Mouse (Mus musculus): ENCODE measurements around the gene Tbc1d22a. TPM values are rescaled to one million over a fixed set of nuclear protein-coding genes. Genes with fewer than 3 reads are reported as not detected.

Gene Tbc1d22a
- polyA plus RNA-seq, 1 experiment from 2014 or later, result 8.7 TPM

DNA sequence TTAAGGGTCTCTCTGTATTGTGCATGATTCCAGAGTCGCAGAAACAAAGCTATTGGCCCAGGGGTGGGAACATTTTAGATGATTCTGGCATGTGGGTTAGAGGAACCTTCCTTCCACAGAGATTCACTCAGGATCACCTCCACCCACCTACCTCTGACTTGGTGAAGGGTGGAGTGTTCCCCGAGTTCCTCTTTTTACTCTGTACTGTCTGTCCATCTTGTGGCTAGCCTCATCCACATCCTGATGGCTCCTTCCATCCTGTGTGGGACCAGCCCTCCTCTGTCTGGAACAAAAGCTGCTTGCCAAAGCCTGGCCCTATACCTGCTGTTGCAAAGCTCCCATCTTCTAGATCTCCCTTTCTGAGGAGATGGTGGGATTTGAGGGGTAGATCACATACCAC is 71.0 kb downstream of the Tbc1d22a start:
- no peaks in the 10 kb centered on the region for H3K27me3 ChIP-seq (ENCODE audit: control insufficient read depth, insufficient read depth, low read length)
- H3K27ac ChIP-seq (replicated peaks), result no peak overlapping the region
- no peak overlapping the region for H3K4me2 ChIP-seq (replicated peaks; ENCODE audit: low read depth)
- ATAC-seq (ENCODE audit: low FRiP score, low TSS enrichment) (no peak), DNase-seq (ENCODE audit: low spot score) (no peak)
- no peak overlapping the region for H3K4me3 ChIP-seq (ENCODE audit: low read depth, low read length)
- no peaks in the 10 kb centered on the region for H3K36me3 ChIP-seq (ENCODE audit: control insufficient read depth, insufficient read depth, low read length)
- H3K4me1 ChIP-seq (replicated peaks; ENCODE audit: control insufficient read depth, insufficient read depth), result peaks cover 4% of the 10 kb centered on the region; the same call in 1 of the 2 replicates
- no peak for TF ChIP-seq EP300 (optimal IDR thresholded peaks at IDR 0.05)
- H3K9ac ChIP-seq (ENCODE audit: low read length), result no peak overlapping the region
- H3K9me3 ChIP-seq (ENCODE audit: control insufficient read depth, low read length), result no peaks in the 10 kb centered on the region
- WGBS, result 95% methylated on average over 2 of the region's 2 CpGs

- H3K9ac ChIP-seq (ENCODE audit: low read length), result no peak overlapping the region
- ATAC-seq (ENCODE audit: low FRiP score, low TSS enrichment) (no peak), DNase-seq (ENCODE audit: low spot score) (no peak)
- H3K36me3 ChIP-seq (ENCODE audit: control insufficient read depth, insufficient read depth, low read length), result no peaks in the 10 kb centered on the region
- 48% methylated on average over 3 of the region's 3 CpGs for WGBS
- TF ChIP-seq EP300 (optimal IDR thresholded peaks at IDR 0.05), result no peak
- TF ChIP-seq CTCF (IDR thresholded peaks at IDR 0.05; ENCODE audit: low read depth), result no peak
- no peak overlapping the region for H3K4me3 ChIP-seq (ENCODE audit: low read depth, low read length)
- H3K4me1 ChIP-seq (replicated peaks; ENCODE audit: control insufficient read depth, insufficient read depth), result peaks cover 4% of the 10 kb centered on the region; the same call in 1 of the 2 replicates
- no peaks in the 10 kb centered on the region for H3K27me3 ChIP-seq (ENCODE audit: control insufficient read depth, insufficient read depth, low read length)
- H3K27ac ChIP-seq (replicated peaks), result no peak overlapping the region
- no peak overlapping the region for H3K4me2 ChIP-seq (replicated peaks; ENCODE audit: low read depth)
- no peaks in the 10 kb centered on the region for H3K9me3 ChIP-seq (ENCODE audit: control insufficient read depth, low read length)
These were observed 75.8 kb downstream of the Tbc1d22a start for GRCm38 (mm10) chr15:86290074-86290473.

DNA sequence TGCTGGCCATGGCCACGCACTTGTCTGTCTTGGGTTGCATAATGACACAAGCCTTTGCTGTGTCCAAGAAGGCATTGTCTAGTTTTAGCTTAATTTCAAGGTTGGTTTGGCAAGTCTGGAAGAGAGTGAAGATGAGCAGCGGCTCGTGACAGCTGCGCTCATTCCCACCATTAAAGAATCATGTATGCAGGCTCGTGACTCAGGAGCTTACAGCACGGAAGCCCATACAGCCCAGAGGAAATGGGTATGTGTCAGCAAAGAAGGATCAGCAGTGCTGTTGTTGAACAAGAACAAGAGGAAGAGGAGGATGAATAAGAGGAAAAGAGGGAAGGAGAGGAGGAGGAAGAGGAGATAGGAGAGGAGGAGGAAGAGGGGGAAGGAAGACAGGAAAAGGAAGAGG is 78.0 kb downstream of the Tbc1d22a start:
- DNase-seq (ENCODE audit: low spot score), result no peak
- Histone ChIP-seq H3K27ac (replicated peaks) (no peak overlapping the region), H3K9ac (ENCODE audit: low read length) (no peak overlapping the region), H3K4me1 (replicated peaks; ENCODE audit: control insufficient read depth, insufficient read depth) (peaks cover 4% of the 10 kb centered on the region; the same call in 1 of the 2 replicates), H3K9me3 (ENCODE audit: control insufficient read depth, low read length) (no peaks in the 10 kb centered on the region), H3K27me3 (ENCODE audit: control insufficient read depth, insufficient read depth, low read length) (no peaks in the 10 kb centered on the region), H3K36me3 (ENCODE audit: control insufficient read depth, insufficient read depth, low read length) (no peaks in the 10 kb centered on the region), H3K4me2 (replicated peaks; ENCODE audit: low read depth) (no peak overlapping the region), H3K4me3 (ENCODE audit: low read depth, low read length) (no peak overlapping the region)
- TF ChIP-seq EP300 (optimal IDR thresholded peaks at IDR 0.05), result no peak
- no peak for TF ChIP-seq CTCF (IDR thresholded peaks at IDR 0.05; ENCODE audit: low read depth)
- WGBS, result 93% methylated on average over 6 of the region's 6 CpGs
- no peak for ATAC-seq (ENCODE audit: low FRiP score, low TSS enrichment)

- H3K9me3 ChIP-seq (ENCODE audit: control insufficient read depth, low read length), result no peaks in the 10 kb centered on the region
- no peak overlapping the region for H3K27ac ChIP-seq (replicated peaks)
- WGBS, result 90% methylated on average over 3 of the region's 3 CpGs
- H3K4me1 ChIP-seq (replicated peaks; ENCODE audit: control insufficient read depth, insufficient read depth), result peaks cover 4% of the 10 kb centered on the region; the same call in 1 of the 2 replicates
- no peak for TF ChIP-seq CTCF (IDR thresholded peaks at IDR 0.05; ENCODE audit: low read depth)
- no peak for TF ChIP-seq EP300 (optimal IDR thresholded peaks at IDR 0.05)
- H3K9ac ChIP-seq (ENCODE audit: low read length), result no peak overlapping the region
- H3K4me3 ChIP-seq (ENCODE audit: low read depth, low read length), result no peak overlapping the region
- H3K4me2 ChIP-seq (replicated peaks; ENCODE audit: low read depth), result no peak overlapping the region
- no peak for DNase-seq (ENCODE audit: low spot score)
- H3K36me3 ChIP-seq (ENCODE audit: control insufficient read depth, insufficient read depth, low read length), result no peaks in the 10 kb centered on the region
- no peaks in the 10 kb centered on the region for H3K27me3 ChIP-seq (ENCODE audit: control insufficient read depth, insufficient read depth, low read length)
- ATAC-seq (ENCODE audit: low FRiP score, low TSS enrichment), result no peak
These were observed 80.2 kb downstream of the Tbc1d22a start for GRCm38 (mm10) chr15:86294426-86294825.

DNA sequence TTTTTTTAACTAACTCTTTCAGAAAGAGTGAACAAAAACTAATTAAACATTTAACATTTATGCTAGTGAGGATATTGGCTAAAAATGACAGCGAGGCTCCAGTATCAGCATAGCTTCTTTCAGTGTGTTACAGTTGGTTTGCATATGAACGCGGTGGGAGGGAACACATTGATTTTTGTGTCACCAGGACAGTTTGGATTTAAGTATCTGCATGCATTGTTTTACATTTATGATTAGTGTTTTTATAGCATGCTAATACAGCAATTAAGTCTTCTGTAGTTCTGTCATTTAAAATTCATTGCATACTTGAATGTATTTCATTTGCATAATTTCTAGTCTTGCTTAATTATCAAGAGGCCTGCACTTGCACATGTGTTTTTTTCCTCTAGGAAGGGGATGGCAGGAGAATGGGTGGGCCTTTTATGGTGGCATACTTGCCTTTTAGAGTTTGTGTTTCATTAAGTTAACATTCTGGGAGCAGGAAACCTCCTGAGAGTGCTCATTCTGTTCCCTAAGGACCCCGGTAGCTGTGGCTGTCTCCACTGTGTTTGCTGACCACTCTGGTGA is 81.5 kb downstream of the Tbc1d22a start:
- H3K27me3 ChIP-seq (ENCODE audit: control insufficient read depth, insufficient read depth, low read length), result no peaks in the 10 kb centered on the region
- H3K4me2 ChIP-seq (replicated peaks; ENCODE audit: low read depth), result no peak overlapping the region
- ATAC-seq (ENCODE audit: low FRiP score, low TSS enrichment) (no peak), DNase-seq (ENCODE audit: low spot score) (no peak)
- H3K27ac ChIP-seq (replicated peaks), result no peak overlapping the region
- no peak overlapping the region for H3K9ac ChIP-seq (ENCODE audit: low read length)
- H3K36me3 ChIP-seq (ENCODE audit: control insufficient read depth, insufficient read depth, low read length), result 0 out of 2 replicates have a peak, but pooled peaks cover 2% of the 10 kb centered on the region
- no peak overlapping the region for H3K4me3 ChIP-seq (ENCODE audit: low read depth, low read length)
- WGBS, result 75% methylated on average over 4 of the region's 4 CpGs
- no peaks in the 10 kb centered on the region for H3K9me3 ChIP-seq (ENCODE audit: control insufficient read depth, low read length)
- H3K4me1 ChIP-seq (replicated peaks; ENCODE audit: control insufficient read depth, insufficient read depth), result no peaks in the 10 kb centered on the region
- TF ChIP-seq CTCF (IDR thresholded peaks at IDR 0.05; ENCODE audit: low read depth), result no peak
- no peak for TF ChIP-seq EP300 (optimal IDR thresholded peaks at IDR 0.05)

DNA sequence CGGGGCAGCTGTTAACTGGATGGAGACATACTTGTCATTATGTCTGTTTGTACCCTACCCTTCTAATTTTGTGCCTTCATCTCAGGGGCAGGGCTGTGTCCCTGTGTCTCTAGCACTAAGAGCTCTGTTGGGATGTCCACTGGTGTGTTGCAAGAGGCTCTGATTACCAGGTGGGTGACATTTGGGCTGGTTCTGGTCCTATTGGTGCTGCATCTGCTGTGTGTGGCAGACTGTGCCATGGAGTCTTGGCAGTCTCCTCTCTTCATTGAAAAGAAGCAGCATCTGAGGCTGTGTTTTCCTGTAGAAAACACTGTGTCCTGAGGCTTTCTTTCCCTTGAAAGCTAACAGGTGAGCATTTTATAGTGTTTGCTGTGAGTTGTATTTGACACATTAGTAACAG is 83.0 kb downstream of the Tbc1d22a start:
- TF ChIP-seq CTCF (IDR thresholded peaks at IDR 0.05; ENCODE audit: low read depth) (no peak), EP300 (optimal IDR thresholded peaks at IDR 0.05) (no peak)
- WGBS, result 91% methylated on average over 1 of the region's 1 CpGs
- no peak for DNase-seq (ENCODE audit: low spot score)

More for the DNA sequence above, 83.0 kb downstream of the Tbc1d22a start:
- no peak overlapping the region for H3K27ac ChIP-seq (replicated peaks)
- H3K9me3 ChIP-seq (ENCODE audit: control insufficient read depth, low read length), result no peaks in the 10 kb centered on the region
- no peak overlapping the region for H3K4me2 ChIP-seq (replicated peaks; ENCODE audit: low read depth)
- H3K27me3 ChIP-seq (ENCODE audit: control insufficient read depth, insufficient read depth, low read length), result no peaks in the 10 kb centered on the region
- H3K36me3 ChIP-seq (ENCODE audit: control insufficient read depth, insufficient read depth, low read length), result 0 out of 2 replicates have a peak, but pooled peaks cover 2% of the 10 kb centered on the region
- no peak overlapping the region for H3K4me3 ChIP-seq (ENCODE audit: low read depth, low read length)
- no peak for ATAC-seq (ENCODE audit: low FRiP score, low TSS enrichment)
- no peak overlapping the region for H3K9ac ChIP-seq (ENCODE audit: low read length)
- no peaks in the 10 kb centered on the region for H3K4me1 ChIP-seq (replicated peaks; ENCODE audit: control insufficient read depth, insufficient read depth)
